Mouse (Mus musculus) right cerebral cortex, adult 2 months (tissue): ENCODE measurements at regions not wholly inside any gene's neighbourhood (a gene's known extent, or its start where the extent isn't known, plus 50 kb on each side); places are given as distances from the start of the nearest gene placed in this dataset.
A peak's percentile ranks its signal among the peaks of the same experiment; 100 is the strongest.

Source experiments
- DNase-seq, 2 experiments: peaks; one replicate each; pipeline ENCODE4 v3.0.0; 2021 to 2022; ENCODE audit warnings: low spot score in 2 of 2

DNA sequence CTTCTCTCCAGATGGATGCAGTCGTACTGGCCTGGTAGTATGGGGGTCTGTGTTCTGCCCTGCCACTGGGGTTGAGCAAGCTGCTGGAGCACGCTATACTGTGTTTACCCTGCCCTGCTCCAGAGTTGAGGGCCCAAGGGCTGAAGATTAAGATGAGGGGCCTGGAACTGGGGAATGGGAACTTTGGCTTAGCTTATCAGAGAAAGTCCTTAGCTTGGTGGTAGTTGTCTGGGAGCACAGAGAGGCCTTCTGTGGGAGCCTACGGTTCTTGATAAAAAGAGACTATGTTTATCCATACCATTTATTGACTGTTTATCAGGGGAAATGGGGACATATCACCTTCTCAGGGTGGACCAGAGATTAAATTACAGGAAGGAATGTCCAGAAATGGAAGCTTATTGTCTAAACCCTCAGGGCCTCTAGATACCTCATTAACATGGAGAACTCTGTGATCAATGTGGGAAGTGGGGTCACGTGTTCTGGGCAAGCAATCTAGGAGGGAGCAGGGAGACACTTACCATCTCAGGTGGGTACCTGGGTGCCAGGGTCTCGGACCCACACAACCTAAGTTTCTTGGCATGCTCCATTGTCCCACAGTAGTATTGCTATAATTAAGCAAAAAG lies 58.7 kb downstream of the Mycn start:
- no peak for DNase-seq

DNA sequence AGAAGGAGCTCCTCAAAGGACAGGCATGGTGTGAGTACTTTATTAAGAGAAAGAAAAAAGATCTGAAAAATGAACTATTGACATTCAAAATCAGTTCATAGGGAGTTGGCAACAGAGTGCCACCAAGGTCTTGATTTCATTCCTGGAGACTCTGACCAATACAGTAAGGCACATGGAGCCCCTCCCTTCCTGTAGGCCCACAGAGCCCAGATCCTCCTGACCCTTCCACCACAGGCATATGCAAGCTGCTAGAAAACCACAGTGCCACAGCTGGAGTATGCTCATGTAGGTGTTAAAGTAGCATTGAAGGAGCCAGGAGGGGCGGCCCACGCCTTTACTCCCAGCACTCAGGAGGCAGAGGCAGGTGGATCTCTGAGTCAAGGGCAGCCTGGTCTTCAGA lies 63.7 kb downstream of the Mycn start:
- DNase-seq = no peak

DNA sequence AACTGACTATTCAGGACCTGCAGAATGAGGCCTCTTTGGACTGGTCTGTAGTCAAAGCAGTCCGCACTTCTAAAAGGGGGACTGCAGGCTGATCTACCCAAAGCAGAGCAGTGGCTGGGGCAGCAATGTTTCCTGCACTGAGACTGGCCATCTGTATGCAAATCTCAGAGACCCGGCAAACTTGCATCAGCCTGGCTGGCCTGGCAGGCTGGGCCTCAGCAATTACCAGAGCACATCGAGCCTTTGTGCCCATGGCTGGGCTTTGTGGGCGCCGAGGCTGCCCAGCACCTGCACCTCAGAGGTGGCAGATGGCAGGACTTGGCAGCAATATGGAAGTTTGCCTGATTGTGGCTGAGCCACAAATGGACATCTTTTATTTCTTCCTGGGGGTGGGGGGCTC lies 64.2 kb downstream of the Mycn start:
- no peak for DNase-seq

DNA sequence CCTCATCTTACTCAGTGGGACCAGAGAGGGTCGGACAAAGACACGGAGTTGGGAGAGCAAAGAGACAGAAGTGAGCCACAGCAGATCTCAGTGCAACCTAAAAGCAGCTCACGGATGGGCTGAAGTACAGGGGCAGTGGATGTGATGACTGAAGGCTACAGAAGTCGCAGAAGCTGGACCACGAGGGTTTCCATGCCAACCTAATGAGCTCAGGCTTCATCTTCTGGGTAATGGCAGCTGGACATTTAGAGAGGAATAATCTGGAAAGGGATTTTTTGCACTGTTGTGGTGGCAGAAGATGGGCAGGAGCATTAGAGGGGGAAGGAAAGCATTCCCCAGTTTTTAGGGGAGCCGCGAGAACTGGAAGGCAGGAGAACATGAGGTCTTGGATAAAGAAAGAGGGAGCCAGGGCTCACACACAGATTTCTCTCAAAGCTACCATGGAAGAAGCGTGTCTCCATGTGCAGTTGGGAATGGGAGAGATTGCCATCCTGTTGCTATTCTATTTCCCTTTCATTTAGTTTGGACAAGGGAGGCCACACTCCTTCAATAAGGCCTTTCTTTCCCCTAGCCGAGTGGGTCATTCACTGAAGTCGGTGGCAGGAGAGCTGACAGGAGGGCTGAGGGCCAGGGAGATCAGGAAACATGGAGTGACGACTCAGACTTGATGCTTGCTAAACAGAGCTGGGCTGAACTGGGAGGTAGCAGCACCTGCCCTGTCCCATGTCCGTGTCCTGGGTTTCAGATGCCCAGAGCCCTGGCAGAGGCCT lies 65.6 kb downstream of the Mycn start:
- no peak for DNase-seq

DNA sequence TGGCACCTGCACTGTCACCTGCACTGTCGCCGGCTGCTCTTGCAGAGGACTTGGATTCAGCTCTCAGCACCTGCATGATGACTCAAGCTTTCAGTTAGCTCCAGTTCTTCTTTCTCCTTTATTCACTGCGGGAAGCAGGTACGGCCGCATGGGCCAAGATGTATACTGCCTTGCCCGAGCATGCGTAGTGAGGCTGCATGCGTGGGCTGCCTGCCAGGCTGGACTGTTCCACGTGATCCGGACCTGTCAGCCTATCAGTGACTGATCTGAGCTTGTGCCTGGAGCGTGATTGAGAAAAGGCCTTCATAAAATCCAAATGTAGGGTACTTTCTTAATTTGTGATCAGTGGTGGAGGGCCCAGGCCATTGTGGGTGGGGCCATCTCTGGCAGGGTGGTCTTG lies 68.2 kb downstream of the Mycn start:
- DNase-seq = no peak

DNA sequence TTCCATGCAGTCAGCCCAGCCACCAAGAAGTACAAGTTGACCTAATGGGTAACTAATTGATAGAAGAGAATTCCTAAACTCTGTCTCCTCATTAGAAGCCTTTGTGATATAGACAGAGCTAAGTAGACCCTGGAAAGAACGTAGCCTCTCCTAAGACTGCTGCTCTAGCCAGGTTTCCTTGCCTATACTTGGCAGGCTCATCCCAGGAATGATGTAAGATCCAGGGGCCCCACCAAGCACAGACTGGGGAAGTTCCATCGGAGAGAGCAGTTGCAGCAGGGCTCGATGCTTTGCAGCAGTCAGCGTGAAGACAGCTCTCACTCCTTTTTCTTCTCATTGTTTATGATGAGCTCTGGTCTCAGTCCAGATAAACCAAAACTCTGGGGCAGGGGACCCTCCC lies 68.7 kb downstream of the Mycn start:
- DNase-seq = no peak

DNA sequence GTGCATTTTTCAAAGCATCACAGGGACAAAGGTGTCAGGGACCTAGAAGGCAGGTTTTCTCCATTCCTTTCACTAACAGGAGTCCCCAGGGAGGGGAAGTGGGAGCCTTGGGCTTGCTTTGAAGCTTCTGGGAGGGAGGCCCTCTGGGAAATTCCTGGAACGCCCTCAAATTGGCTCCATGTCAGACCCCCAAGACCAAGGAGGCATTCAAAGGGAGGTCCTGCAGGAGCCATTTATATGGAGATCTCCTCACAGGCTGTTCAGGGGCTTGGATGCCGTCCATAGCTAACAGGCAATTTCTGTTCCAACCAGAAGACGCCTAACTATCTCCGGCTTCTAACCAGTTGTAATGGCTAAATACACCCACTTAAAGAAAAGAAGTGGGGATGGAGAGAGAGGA lies 70.4 kb downstream of the Mycn start:
- peak; percentile 25 to 28 for DNase-seq

DNA sequence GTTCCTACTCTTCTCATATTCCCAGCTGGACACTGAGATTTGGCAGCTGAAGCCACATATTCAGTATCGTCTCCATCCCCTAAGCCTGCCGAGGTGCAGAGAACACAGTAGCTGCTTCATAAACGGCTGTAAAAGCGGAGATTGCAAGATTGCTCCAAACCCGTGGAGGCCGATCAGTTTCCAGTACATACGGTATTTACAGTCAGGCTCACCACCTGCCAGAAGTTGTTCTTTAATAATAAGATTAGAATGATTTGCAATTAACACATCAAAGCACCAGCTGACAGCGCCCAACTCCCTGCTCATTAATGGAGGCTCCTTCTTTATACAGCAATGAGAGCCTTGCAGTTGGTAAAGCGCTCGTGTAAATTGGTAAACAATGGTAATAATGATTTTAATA lies 75.1 kb downstream of the Mycn start:
- no peak for DNase-seq

DNA sequence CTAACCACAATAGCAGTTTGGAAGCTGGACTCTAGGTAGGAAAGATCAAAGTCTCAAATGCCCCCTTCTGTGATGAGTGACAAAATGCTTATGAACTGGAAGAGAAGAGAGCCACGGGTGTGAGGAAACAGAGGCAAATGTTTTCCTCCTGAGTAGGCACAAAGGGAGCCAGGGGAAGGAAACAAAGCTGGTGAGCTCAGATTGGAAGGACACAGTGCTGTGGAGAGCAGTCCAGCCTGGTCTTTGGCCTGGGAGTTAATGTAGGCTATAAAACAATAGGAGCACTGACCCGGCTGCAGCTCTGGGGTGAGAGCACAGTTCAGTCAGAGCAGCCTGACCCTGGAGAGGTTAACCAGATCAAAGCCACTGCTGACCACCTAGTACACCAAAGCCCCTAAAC lies 91.0 kb downstream of the Mycn start:
- no peak for DNase-seq

DNA sequence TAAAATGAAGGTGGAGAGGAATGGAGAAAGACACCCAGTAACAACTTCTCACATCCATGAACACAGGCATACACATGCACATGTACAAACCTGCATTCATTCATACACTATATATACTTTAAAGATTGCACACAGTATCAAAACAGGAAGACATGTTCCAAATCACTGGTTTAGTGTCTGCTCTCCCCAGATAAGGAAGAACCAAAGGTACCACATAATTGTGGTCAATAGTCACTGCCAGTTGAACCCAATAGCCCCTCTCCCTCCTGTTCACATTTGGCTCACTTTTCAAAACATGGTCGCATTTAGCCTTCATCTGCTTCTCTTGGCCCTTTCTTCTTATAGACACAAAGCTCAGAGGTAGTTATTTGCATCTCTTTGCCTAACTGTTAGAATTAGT lies 95.0 kb downstream of the Mycn start:
- no peak for DNase-seq

DNA sequence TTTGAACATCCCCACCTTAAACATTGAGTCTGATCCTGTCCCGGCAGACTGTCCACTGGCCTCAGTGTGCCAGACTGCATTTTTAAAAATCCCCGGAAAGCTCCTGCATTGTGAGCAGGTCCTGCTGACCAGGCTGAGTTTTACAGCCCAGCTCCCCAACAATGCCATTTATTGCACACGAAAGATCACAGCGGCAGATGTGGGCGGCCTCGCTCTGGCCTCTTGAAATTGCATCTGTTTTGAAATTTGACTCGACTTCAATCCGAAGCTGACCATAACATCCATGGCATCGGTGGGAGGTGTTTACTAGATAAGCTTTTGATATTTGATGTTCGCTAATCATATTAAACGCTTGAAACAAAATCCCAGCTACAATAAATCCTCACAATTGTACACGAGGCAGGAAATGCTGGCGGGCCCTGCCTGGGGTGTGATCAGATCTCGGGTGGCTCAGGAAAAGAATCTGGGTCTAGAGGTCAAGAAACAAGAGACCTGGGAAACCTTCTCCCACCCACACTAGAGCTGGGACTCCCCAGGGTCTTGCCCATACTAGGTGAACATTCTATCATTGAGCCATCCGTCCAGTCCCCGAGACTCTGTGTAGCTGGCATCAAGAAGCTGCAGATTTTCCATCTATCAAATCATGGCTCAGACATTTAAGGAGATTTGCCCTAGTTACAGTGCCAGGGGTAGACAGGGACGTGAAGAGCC lies 99.3 kb downstream of the Mycn start:
- no peak for DNase-seq

DNA sequence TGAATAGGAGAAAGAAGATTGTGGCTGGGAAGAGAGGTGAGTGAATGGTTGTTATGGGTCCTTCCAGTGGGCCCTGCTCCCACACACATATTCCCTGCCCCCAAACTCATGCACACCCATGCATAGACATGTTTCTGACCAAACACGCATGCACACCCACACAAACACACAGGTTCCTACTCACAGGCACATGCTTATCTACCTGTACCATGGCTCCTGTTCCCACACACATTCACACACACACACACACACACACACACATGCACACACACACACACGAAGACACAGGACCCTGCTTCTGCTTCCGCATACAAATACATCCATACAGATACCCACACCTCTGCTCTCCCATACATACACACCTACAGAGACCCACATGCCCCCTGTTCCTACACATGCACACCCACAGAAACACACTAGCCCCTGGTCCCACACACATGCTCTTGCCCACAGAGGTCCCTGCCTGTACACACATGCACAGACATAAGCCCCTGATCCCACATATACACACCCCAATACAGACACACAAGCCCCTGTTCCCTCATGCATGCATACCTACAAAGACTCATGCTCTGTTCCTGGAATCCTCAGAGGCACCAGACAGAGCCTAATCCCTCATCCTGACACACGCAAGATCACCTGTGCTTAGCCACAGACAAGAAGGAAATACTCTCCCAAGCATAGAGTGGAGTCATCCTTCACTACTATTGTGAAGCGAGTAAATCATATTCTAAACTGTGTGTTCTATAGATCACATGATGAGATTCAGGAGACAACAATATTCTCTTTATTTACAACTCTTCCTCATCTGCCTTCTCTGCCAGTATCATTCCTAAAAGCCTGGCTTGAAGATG lies 100.1 kb downstream of the Mycn start:
- no peak for DNase-seq

DNA sequence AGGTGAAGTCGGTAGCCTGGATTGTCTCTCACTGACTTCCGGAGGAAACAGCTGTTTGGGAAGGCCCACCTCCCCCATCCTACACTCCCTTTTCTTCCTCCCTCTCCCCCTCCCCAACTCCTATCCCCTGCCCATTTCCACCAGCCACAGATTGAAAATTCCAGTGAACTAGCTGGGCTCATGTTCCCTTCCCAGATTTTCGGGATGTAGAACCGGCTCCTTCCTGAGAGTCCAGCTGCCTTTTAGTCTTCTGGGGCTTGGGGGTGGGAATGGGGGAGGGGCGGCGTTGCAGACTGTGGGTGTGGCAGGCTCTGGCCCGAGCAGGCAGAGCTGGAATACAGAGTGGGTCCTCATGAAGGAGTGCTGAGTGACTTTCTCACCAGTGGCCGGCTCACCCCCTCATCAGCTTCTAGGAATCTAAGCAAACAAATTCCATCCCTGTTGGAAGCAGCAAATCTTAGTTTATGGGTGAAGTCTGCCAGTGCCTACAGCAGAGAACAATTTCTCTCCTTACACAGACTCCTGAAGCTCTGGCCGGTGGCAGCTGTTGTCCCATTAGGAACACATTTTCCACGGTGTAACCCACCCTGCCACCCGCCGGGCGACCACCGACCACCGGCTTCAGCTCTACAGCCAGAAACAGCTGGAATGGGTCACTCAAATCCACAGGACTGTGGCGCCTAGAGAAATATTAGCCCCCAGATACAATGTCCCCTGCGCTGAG lies 100.9 kb downstream of the Mycn start:
- no peak for DNase-seq

DNA sequence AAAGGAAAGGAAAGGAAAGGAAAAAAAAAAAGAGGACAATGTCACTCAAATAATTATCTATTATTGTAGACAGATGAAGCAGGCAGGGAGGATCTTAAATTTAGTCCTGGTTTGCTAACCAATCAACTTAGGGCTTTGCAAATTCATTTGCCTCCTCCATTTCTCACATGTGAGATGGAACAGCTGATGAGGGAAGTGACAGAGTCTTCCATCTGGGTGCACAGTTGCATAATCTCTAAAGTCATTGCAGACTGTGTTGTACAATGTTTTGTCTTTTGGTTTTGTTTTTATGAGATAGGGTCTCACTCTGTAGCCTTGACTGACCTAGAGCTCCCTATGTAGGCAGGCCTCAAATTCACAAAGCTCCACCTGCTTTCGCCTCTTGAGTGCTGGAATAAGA lies 103.9 kb downstream of the Mycn start:
- no peak for DNase-seq

DNA sequence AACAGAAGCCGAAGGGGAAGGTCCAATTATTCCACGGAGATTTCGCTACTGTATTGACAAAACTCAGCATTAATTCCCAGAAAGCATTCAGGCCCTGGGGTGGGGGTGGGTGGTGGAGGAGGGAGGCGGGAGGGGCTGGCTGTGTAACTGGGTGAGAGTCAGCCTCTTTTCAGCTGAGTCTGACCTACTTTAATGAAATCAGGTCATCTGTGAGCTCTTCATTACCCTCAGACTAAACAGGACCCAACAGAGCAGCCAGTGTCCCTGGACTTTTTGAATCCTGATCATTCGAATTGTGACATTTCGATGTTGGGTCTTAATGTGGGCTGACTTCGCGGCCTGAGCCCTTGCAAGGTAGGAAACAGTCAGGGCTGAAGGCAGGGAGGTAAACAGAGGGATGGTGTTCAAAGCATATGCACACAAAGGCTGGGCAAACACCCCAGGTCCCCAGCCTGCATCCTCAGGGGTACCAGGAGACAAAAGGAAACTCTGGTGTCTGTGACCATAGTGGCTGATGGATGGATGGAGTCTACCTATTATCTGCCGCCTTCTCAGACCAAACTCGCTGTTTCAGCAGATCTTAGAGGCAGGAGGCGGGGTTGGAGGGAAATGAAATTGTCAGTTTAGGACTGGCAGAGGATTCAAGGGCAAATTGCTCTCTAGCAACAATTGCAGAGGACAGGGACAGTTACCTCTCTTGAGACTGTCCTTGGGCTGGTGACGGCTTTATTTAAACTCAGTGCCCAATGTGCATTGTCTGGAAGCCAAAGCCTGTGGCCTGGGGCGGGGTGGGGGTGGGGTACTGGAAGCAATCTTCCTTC lies 113.7 kb downstream of the Mycn start:
- no peak for DNase-seq

DNA sequence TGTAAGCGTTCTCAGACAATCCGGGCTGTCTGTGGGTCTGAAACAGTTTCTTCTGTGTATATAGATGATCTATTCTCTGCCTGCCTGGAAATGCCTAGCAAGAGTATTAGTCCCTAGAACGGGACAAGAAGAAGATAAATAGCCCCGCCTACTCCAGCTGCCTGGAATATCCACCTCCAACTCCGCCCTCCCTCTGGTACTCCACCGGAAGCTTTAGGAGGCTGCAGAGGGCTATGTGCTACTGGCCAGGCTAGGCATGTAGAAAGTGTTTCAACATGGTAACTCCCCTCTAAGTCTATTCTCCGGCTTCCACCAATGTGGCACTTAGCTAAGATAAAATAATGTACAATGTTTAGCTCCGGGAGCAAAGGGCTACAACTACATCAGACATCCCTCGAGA lies 114.3 kb downstream of the Mycn start:
- no peak for DNase-seq

DNA sequence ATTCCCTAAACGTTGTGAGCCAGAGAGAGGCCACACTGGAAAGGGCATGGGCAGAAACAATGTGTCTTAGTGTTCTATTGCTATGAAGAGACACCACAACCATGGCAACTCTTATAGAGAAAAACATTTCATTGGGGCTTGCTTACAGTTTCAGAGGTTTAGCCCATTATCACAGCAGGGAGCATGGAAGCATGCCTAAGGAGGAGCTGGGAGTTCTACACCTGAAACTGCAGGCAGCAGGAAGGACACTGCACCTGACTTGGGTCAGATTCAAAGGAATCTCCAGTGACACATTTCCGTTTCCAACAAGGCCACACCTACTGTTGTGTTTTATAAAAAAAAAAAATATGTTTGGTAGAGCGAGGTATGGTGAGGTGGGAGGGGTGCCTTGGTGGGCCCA lies 115.3 kb downstream of the Mycn start:
- DNase-seq = no peak

DNA sequence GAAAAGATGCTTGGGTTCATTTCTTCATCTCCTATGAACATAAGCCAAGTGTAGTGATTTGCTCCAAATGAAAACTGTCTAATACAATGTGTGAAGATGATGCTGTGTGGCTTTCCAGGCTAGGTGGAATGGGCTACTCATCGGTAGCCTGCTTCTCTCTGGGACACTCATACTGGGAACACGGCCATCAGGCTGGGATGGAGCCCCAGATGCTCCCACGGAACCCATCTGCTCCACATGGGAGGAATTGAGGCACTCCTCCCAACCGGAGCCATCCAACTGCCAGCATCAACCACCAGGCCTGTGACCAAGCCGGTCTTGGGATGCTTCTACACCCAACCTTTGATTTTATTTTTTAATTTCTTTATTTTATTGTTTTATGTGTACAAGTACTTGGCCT lies 115.9 kb downstream of the Mycn start:
- no peak for DNase-seq

DNA sequence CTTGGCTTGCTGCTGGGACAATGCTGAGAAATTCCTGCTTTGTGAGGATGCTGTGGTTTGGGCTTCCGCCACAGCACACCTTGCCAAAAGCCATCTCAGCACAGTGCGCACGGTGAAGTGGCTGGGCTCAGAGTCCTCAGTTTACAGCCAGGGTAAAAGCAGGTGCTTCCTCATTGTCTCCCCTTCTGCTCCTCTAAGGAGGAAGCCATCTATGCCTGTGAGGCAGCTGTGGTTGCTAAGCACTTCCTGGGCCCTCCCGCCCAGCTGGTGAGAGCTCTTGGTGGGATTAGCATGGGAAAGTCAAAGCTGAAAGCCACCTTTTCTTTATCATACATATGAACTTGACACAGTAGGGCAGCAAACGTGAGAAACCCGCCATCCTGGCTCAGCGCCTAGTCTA lies 120.2 kb downstream of the Mycn start:
- no peak for DNase-seq

DNA sequence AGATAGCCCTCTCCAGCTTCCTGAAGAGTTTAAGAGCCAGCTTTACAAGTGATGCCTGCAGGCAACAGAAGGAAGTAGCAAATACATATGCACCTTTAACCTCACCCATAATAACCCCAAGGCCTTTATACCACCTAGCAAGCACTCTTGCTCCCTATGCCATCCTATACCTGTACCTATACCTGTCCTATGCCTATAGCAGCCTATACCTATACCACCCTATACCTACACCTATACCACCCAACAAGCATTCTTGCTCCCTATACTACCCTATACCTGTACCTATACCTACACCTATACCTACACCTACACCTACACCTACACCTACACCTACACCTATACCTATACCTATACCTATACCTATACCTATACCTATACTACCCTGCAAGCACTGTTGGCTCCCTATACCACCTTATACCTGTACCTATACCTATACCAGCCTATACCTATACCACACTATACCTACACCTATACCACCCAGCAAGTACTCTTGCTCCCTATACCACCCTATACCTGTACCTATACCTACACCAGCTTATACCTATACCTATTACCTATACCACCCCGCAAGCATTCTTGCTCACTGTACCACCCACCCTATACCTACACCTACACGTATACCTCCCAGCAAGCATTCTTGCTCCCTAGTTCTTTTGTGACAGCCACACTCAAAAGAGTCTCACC lies 120.9 kb downstream of the Mycn start:
- no peak for DNase-seq
